In genomic region chr14:71486176-71486970, GRCm38 (mm10) we compare ENCODE assay signal across 18 mouse cellular contexts.
"Had no signal": no experiment of that assay in that cellular context is flagged by ENCODE, and none has a peak within 500 bp of the region (broad histone marks: within the 10 kb centered on the region; RNA-seq: fewer than 3 reads in every experiment).

No protein-coding gene starts in this region.

- ATAC-seq: midbrain, embryonic 16.5 days had no signal

- H3K9me3 ChIP-seq: midbrain, embryonic 10.5 days; midbrain, embryonic 12.5 days; neural tube, embryonic 13.5 days; neural tube, embryonic 15.5 days had no signal

- H3K27me3 ChIP-seq: midbrain, embryonic 12.5 days; neural tube, embryonic 13.5 days; neural tube, embryonic 15.5 days had no signal

- H3K27ac ChIP-seq: midbrain, embryonic 10.5 days; midbrain, embryonic 12.5 days; neural tube, embryonic 13.5 days; neural tube, embryonic 15.5 days had no signal

- H3K4me2 ChIP-seq: lung, embryonic 14.5 days; midbrain, embryonic 12.5 days; neural tube, embryonic 13.5 days; neural tube, embryonic 15.5 days had no signal

- H3K36me3 ChIP-seq: midbrain, embryonic 10.5 days; midbrain, embryonic 12.5 days; neural tube, embryonic 13.5 days; neural tube, embryonic 15.5 days had no signal

- H3K9ac ChIP-seq: lung, embryonic 14.5 days; midbrain, embryonic 12.5 days; neural tube, embryonic 13.5 days; neural tube, embryonic 15.5 days had no signal

- DNase-seq: lung, adult 18-20 months; lung, embryonic 14.5 days; lung, postnatal 10 days; lung, postnatal 4 days; midbrain, embryonic 14.5 days; retina, postnatal 1 day; right cerebral cortex, adult 18-20 months; right cerebral cortex, postnatal 4 days; spleen, adult 18-20 months; thymus, adult 2 months; thymus, postnatal 25 days; thymus, postnatal 4 days had no signal

- H3K4me3 ChIP-seq: midbrain, embryonic 10.5 days; midbrain, embryonic 12.5 days; myocyte; neural tube, embryonic 13.5 days; neural tube, embryonic 15.5 days had no signal

- H3K4me1 ChIP-seq: midbrain, embryonic 10.5 days; midbrain, embryonic 12.5 days; neural tube, embryonic 13.5 days had no signal
